Mouse (Mus musculus) neutrophil, adult 59 days (primary cell): Measurements from ENCODE around the gene Olfr1356. TPM values are rescaled to one million over a fixed set of nuclear protein-coding genes. Genes with fewer than 3 reads are reported as not detected.

Experiments
- total RNA-seq, 2 experiments: library from RNA; stranded (reverse); gene quantifications; 1 replicate in 1 of 2; 2 replicates in 1 of 2; pipeline ENCODE4 v1.2.4; 2023

Gene Olfr1356
- not detected for total RNA-seq

DNA sequence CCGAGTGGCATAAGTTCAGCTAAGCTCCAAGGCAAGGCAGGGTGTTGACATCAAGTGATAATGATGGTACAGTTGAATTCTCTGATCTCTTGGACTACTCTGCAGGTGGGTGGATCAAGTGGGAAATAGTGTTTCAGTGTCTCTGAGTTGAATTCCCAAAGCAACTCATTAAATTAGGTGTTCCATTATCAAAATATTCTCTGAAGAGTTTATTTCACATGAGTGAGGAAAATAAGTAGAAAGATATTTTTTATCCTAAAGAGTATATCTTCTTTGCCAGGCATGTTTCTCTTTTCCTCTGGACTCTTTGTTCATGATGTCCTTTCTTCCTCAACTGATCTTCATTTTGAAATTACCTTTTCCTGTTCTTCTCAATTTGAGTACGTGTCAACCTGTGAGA is at the start of gene Olfr1356:
Olfr1356 (minus strand) TSS at position 101 of the 400 bp plus-strand sequence.

DNA sequence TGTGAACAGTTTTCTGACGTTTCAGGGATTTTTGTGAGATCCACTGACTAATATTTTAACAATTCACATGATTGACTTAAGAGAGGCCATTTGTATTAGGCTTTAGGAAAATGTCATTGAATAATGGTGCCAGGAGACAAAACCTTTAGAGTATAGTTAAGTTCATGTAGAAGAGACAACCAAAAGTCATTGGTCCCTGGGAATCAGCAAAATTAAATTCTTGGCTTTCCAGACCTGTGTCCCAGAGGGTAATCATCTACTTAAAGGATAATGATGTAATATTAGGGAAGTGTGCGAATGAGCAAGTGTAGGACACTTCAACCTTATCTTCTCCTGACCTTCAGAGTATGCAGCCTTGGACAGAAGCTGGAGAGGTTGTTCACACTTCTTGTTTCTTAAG is 23.3 kb upstream of the Olfr1356 start, which contains the start of gene Olfr1355:
Olfr1355 (plus strand) TSS at position 301 of the 400 bp plus-strand sequence.

Other genes starting within 250 kb of the Olfr1356 start
- not detected for gene Olfr1357, start 234.1 kb downstream of the Olfr1356 start, total RNA-seq
- gene Casp14, start 133.9 kb downstream of the Olfr1356 start, total RNA-seq: not detected
- not detected for gene Ccdc105, start 99.1 kb downstream of the Olfr1356 start, total RNA-seq
- gene Slc1a6, start 71.7 kb downstream of the Olfr1356 start, total RNA-seq: not detected
- not detected for gene Olfr1355, start 23.4 kb upstream of the Olfr1356 start, total RNA-seq
- gene Olfr1354, start 61.0 kb upstream of the Olfr1356 start, total RNA-seq: not detected
- gene Olfr8, start 98.5 kb upstream of the Olfr1356 start, total RNA-seq: not detected
- gene Olfr1353, start 111.1 kb upstream of the Olfr1356 start, total RNA-seq: not detected
- gene Olfr1352, start 128.9 kb upstream of the Olfr1356 start, total RNA-seq: not detected
- gene Olfr1351, start 160.3 kb upstream of the Olfr1356 start, total RNA-seq: not detected
- gene Olfr57, start 176.6 kb upstream of the Olfr1356 start, total RNA-seq: not detected
- gene 2610008E11Rik, start 245.4 kb upstream of the Olfr1356 start, total RNA-seq: 1 to 10 TPM; 3.4 to 5.6 TPM